Mouse (Mus musculus): ENCODE measurements around the gene Focad. TPM values are rescaled to one million over a fixed set of nuclear protein-coding genes. Genes with fewer than 3 reads are reported as not detected.
A peak's percentile ranks its signal among the peaks of the same experiment; 100 is the strongest.

The Focad gene
- polyA plus RNA-seq, 1 experiment from 2014 or later, result 18.6 TPM

GRCm38 (mm10) chr4:88135936-88136335 is 41.5 kb downstream of the Focad start:
- ATAC-seq (ENCODE audit: low read depth), result no peak
- WGBS, result 13% methylated on average over 2 of the region's 2 CpGs
- Histone ChIP-seq H3K9ac (ENCODE audit: low read depth, low read length) (no peak overlapping the region), H3K4me2 (ENCODE audit: low read depth, low read length) (peak overlapping the region; percentile 16), H3K27me3 (replicated peaks; ENCODE audit: control insufficient read depth, insufficient read depth, low read length) (no peaks in the 10 kb centered on the region), H3K4me1 (ENCODE audit: control insufficient read depth, insufficient read depth, low read length) (peaks cover 7% of the 10 kb centered on the region; the same call in 1 of the 2 replicates), H3K4me3 (ENCODE audit: low read depth, low read length) (no peak overlapping the region), H3K36me3 (ENCODE audit: control insufficient read depth, insufficient read depth, low read length) (no peaks in the 10 kb centered on the region), H3K27ac (replicated peaks; ENCODE audit: low read depth, low read length) (peak overlapping the region; percentile 28), H3K9me3 (ENCODE audit: control insufficient read depth, low read length) (no peaks in the 10 kb centered on the region)
- DNase-seq (ENCODE audit: low spot score), result no peak

- no peaks in the 10 kb centered on the region for H3K9me3 ChIP-seq (ENCODE audit: control insufficient read depth, low read length)
- H3K9ac ChIP-seq (ENCODE audit: low read depth, low read length), result no peak overlapping the region
- no peak overlapping the region for H3K27ac ChIP-seq (replicated peaks; ENCODE audit: low read depth, low read length)
- no peak overlapping the region for H3K4me2 ChIP-seq (ENCODE audit: low read depth, low read length)
- DNase-seq (ENCODE audit: low spot score) (no peak), ATAC-seq (ENCODE audit: low read depth) (peak; percentile 60; the same call in 1 of the 2 replicates)
- WGBS, result 34% methylated on average over 4 of the region's 4 CpGs
- H3K27me3 ChIP-seq (replicated peaks; ENCODE audit: control insufficient read depth, insufficient read depth, low read length), result no peaks in the 10 kb centered on the region
- no peaks in the 10 kb centered on the region for H3K36me3 ChIP-seq (ENCODE audit: control insufficient read depth, insufficient read depth, low read length)
- no peak overlapping the region for H3K4me3 ChIP-seq (ENCODE audit: low read depth, low read length)
- peaks cover 7% of the 10 kb centered on the region; the same call in 1 of the 2 replicates for H3K4me1 ChIP-seq (ENCODE audit: control insufficient read depth, insufficient read depth, low read length)
Observed at GRCm38 (mm10) chr4:88136528-88136927, 42.1 kb downstream of the Focad start.

GRCm38 (mm10) chr4:88138366-88138917 is 44.0 kb downstream of the Focad start:
- 82% methylated on average over 2 of the region's 2 CpGs for WGBS
- H3K4me1 ChIP-seq (ENCODE audit: control insufficient read depth, insufficient read depth, low read length), result peaks cover 7% of the 10 kb centered on the region; the same call in 1 of the 2 replicates
- H3K9ac ChIP-seq (ENCODE audit: low read depth, low read length), result no peak overlapping the region
- no peaks in the 10 kb centered on the region for H3K36me3 ChIP-seq (ENCODE audit: control insufficient read depth, insufficient read depth, low read length)
- H3K9me3 ChIP-seq (ENCODE audit: control insufficient read depth, low read length), result no peaks in the 10 kb centered on the region
- no peaks in the 10 kb centered on the region for H3K27me3 ChIP-seq (replicated peaks; ENCODE audit: control insufficient read depth, insufficient read depth, low read length)
- H3K4me3 ChIP-seq (ENCODE audit: low read depth, low read length), result no peak overlapping the region
- ATAC-seq (ENCODE audit: low read depth) (no peak), DNase-seq (ENCODE audit: low spot score) (no peak)
- no peak overlapping the region for H3K4me2 ChIP-seq (ENCODE audit: low read depth, low read length)
- no peak overlapping the region for H3K27ac ChIP-seq (replicated peaks; ENCODE audit: low read depth, low read length)

- no peaks in the 10 kb centered on the region for H3K27me3 ChIP-seq (replicated peaks; ENCODE audit: control insufficient read depth, insufficient read depth, low read length)
- H3K27ac ChIP-seq (replicated peaks; ENCODE audit: low read depth, low read length), result peak overlapping the region; percentile 36
- no peak overlapping the region for H3K4me3 ChIP-seq (ENCODE audit: low read depth, low read length)
- DNase-seq (ENCODE audit: low spot score) (peak; percentile 51), ATAC-seq (ENCODE audit: low read depth) (no peak)
- 22% methylated on average over 1 of the region's 1 CpGs for WGBS
- H3K36me3 ChIP-seq (ENCODE audit: control insufficient read depth, insufficient read depth, low read length), result no peaks in the 10 kb centered on the region
- H3K4me2 ChIP-seq (ENCODE audit: low read depth, low read length), result no peak overlapping the region
- no peaks in the 10 kb centered on the region for H3K4me1 ChIP-seq (ENCODE audit: control insufficient read depth, insufficient read depth, low read length)
- no peak overlapping the region for H3K9ac ChIP-seq (ENCODE audit: low read depth, low read length)
- no peaks in the 10 kb centered on the region for H3K9me3 ChIP-seq (ENCODE audit: control insufficient read depth, low read length)
Observed at GRCm38 (mm10) chr4:88149462-88149861, 55.0 kb downstream of the Focad start.

- DNase-seq (ENCODE audit: low spot score) (no peak), ATAC-seq (ENCODE audit: low read depth) (no peak)
- H3K27ac ChIP-seq (replicated peaks; ENCODE audit: low read depth, low read length), result no peak overlapping the region
- H3K4me3 ChIP-seq (ENCODE audit: low read depth, low read length), result no peak overlapping the region
- H3K4me1 ChIP-seq (ENCODE audit: control insufficient read depth, insufficient read depth, low read length), result no peaks in the 10 kb centered on the region
- H3K27me3 ChIP-seq (replicated peaks; ENCODE audit: control insufficient read depth, insufficient read depth, low read length), result no peaks in the 10 kb centered on the region
- H3K4me2 ChIP-seq (ENCODE audit: low read depth, low read length), result no peak overlapping the region
- H3K9ac ChIP-seq (ENCODE audit: low read depth, low read length), result no peak overlapping the region
- H3K36me3 ChIP-seq (ENCODE audit: control insufficient read depth, insufficient read depth, low read length), result no peaks in the 10 kb centered on the region
- no peaks in the 10 kb centered on the region for H3K9me3 ChIP-seq (ENCODE audit: control insufficient read depth, low read length)
- WGBS, result 72% methylated on average over 3 of the region's 3 CpGs
Observed at GRCm38 (mm10) chr4:88155490-88156160, 61.2 kb downstream of the Focad start.

- Histone ChIP-seq H3K36me3 (ENCODE audit: control insufficient read depth, insufficient read depth, low read length) (no peaks in the 10 kb centered on the region), H3K4me2 (ENCODE audit: low read depth, low read length) (no peak overlapping the region), H3K4me1 (ENCODE audit: control insufficient read depth, insufficient read depth, low read length) (no peaks in the 10 kb centered on the region), H3K9me3 (ENCODE audit: control insufficient read depth, low read length) (no peaks in the 10 kb centered on the region), H3K27ac (replicated peaks; ENCODE audit: low read depth, low read length) (no peak overlapping the region), H3K4me3 (ENCODE audit: low read depth, low read length) (no peak overlapping the region), H3K27me3 (replicated peaks; ENCODE audit: control insufficient read depth, insufficient read depth, low read length) (no peaks in the 10 kb centered on the region), H3K9ac (ENCODE audit: low read depth, low read length) (no peak overlapping the region)
- no peak for DNase-seq (ENCODE audit: low spot score)
- ATAC-seq (ENCODE audit: low read depth), result no peak
- 63% methylated on average over 5 of the region's 5 CpGs for WGBS
Observed at GRCm38 (mm10) chr4:88156961-88157360, 62.5 kb downstream of the Focad start.

GRCm38 (mm10) chr4:88157644-88158043 is 63.2 kb downstream of the Focad start:
- H3K27ac ChIP-seq (replicated peaks; ENCODE audit: low read depth, low read length), result no peak overlapping the region
- no peaks in the 10 kb centered on the region for H3K27me3 ChIP-seq (replicated peaks; ENCODE audit: control insufficient read depth, insufficient read depth, low read length)
- H3K4me1 ChIP-seq (ENCODE audit: control insufficient read depth, insufficient read depth, low read length), result no peaks in the 10 kb centered on the region
- no peaks in the 10 kb centered on the region for H3K9me3 ChIP-seq (ENCODE audit: control insufficient read depth, low read length)
- ATAC-seq (ENCODE audit: low read depth) (no peak), DNase-seq (ENCODE audit: low spot score) (no peak)
- no peak overlapping the region for H3K4me2 ChIP-seq (ENCODE audit: low read depth, low read length)
- 47% methylated on average over 6 of the region's 6 CpGs for WGBS
- no peaks in the 10 kb centered on the region for H3K36me3 ChIP-seq (ENCODE audit: control insufficient read depth, insufficient read depth, low read length)
- no peak overlapping the region for H3K4me3 ChIP-seq (ENCODE audit: low read depth, low read length)
- H3K9ac ChIP-seq (ENCODE audit: low read depth, low read length), result no peak overlapping the region

GRCm38 (mm10) chr4:88159256-88159655 is 64.8 kb downstream of the Focad start:
- no peaks in the 10 kb centered on the region for H3K36me3 ChIP-seq (ENCODE audit: control insufficient read depth, insufficient read depth, low read length)
- H3K27ac ChIP-seq (replicated peaks; ENCODE audit: low read depth, low read length), result no peak overlapping the region
- no peaks in the 10 kb centered on the region for H3K4me1 ChIP-seq (ENCODE audit: control insufficient read depth, insufficient read depth, low read length)
- ATAC-seq (ENCODE audit: low read depth) (no peak), DNase-seq (ENCODE audit: low spot score) (no peak)
- H3K9me3 ChIP-seq (ENCODE audit: control insufficient read depth, low read length), result no peaks in the 10 kb centered on the region
- no peak overlapping the region for H3K4me3 ChIP-seq (ENCODE audit: low read depth, low read length)
- no peaks in the 10 kb centered on the region for H3K27me3 ChIP-seq (replicated peaks; ENCODE audit: control insufficient read depth, insufficient read depth, low read length)
- no peak overlapping the region for H3K4me2 ChIP-seq (ENCODE audit: low read depth, low read length)
- 95% methylated on average over 5 of the region's 5 CpGs for WGBS
- H3K9ac ChIP-seq (ENCODE audit: low read depth, low read length), result no peak overlapping the region

- H3K4me1 ChIP-seq (ENCODE audit: control insufficient read depth, insufficient read depth, low read length), result no peaks in the 10 kb centered on the region
- H3K36me3 ChIP-seq (ENCODE audit: control insufficient read depth, insufficient read depth, low read length), result no peaks in the 10 kb centered on the region
- H3K27me3 ChIP-seq (replicated peaks; ENCODE audit: control insufficient read depth, insufficient read depth, low read length), result no peaks in the 10 kb centered on the region
- no peak overlapping the region for H3K9ac ChIP-seq (ENCODE audit: low read depth, low read length)
- no peak for ATAC-seq (ENCODE audit: low read depth)
- H3K4me2 ChIP-seq (ENCODE audit: low read depth, low read length), result no peak overlapping the region
- DNase-seq (ENCODE audit: low spot score), result no peak
- no peaks in the 10 kb centered on the region for H3K9me3 ChIP-seq (ENCODE audit: control insufficient read depth, low read length)
- no peak overlapping the region for H3K27ac ChIP-seq (replicated peaks; ENCODE audit: low read depth, low read length)
- WGBS, result 77% methylated on average over 6 of the region's 6 CpGs
- H3K4me3 ChIP-seq (ENCODE audit: low read depth, low read length), result no peak overlapping the region
Observed at GRCm38 (mm10) chr4:88159700-88160099, 65.3 kb downstream of the Focad start.
